Mouse (Mus musculus) cerebellum, postnatal 25 days (tissue): ENCODE data around the gene Cd8b1.
"Not testable (repeated sequence)": the region's sequence is repeated elsewhere in the genome, so short reads cannot be mapped to it uniquely, and the experiment has no call there.

Source experiments
- DNase-seq, 2 experiments: peaks; one replicate each; pipeline ENCODE4 v3.0.0; 2021; ENCODE audit warnings: mixed read lengths in 2 of 2

Gene Cd8b1

GRCm38 (mm10) chr6:71322491-71322921, at the start of gene Cd8b1:
Gene Cd8b1, plus strand, starts transcription at chr6:71322788.
- DNase-seq = no peak

GRCm38 (mm10) chr6:71273715-71274114, 48.9 kb upstream of the Cd8b1 start:
- no peak for DNase-seq

GRCm38 (mm10) chr6:71274621-71275020, 48.0 kb upstream of the Cd8b1 start:
- DNase-seq = no peak

GRCm38 (mm10) chr6:71279418-71279817, 43.2 kb upstream of the Cd8b1 start:
- no peak for DNase-seq

GRCm38 (mm10) chr6:71293509-71293908, 29.1 kb upstream of the Cd8b1 start:
- DNase-seq = no peak

- no peak for DNase-seq
Observed at GRCm38 (mm10) chr6:71295303-71295702, 27.3 kb upstream of the Cd8b1 start.

GRCm38 (mm10) chr6:71298051-71298450, 24.5 kb upstream of the Cd8b1 start:
- no peak for DNase-seq

- DNase-seq = peak; percentile 21 to 49
Observed at GRCm38 (mm10) chr6:71298751-71299150, 23.8 kb upstream of the Cd8b1 start.

GRCm38 (mm10) chr6:71302097-71302731, 20.4 kb upstream of the Cd8b1 start:
- no peak for DNase-seq

- no peak for DNase-seq
Observed at GRCm38 (mm10) chr6:71307486-71307885, 15.1 kb upstream of the Cd8b1 start.

GRCm38 (mm10) chr6:71321826-71322283, 733 bp upstream of the Cd8b1 start, which contains the start of gene Smyd1:
Gene Smyd1, minus strand, starts transcription at chr6:71322233.
- no peak for DNase-seq

- no peak for DNase-seq
Observed at GRCm38 (mm10) chr6:71324816-71325215, 2.2 kb downstream of the Cd8b1 start.

- DNase-seq = no peak
Observed at GRCm38 (mm10) chr6:71329881-71330280, 7.3 kb downstream of the Cd8b1 start.

- DNase-seq = no peak
Observed at GRCm38 (mm10) chr6:71330486-71330885, 7.9 kb downstream of the Cd8b1 start.

GRCm38 (mm10) chr6:71331491-71331890, 8.9 kb downstream of the Cd8b1 start:
- not testable (repeated sequence) for DNase-seq

GRCm38 (mm10) chr6:71332236-71332965, 9.8 kb downstream of the Cd8b1 start:
- no peak for DNase-seq

GRCm38 (mm10) chr6:71333031-71333430, 10.4 kb downstream of the Cd8b1 start:
- no peak for DNase-seq

- no peak for DNase-seq
Observed at GRCm38 (mm10) chr6:71333578-71334273, 11.1 kb downstream of the Cd8b1 start.

- no peak for DNase-seq
Observed at GRCm38 (mm10) chr6:71337666-71338065, 15.1 kb downstream of the Cd8b1 start.

- DNase-seq = no peak
Observed at GRCm38 (mm10) chr6:71338941-71339340, 16.4 kb downstream of the Cd8b1 start.

GRCm38 (mm10) chr6:71339351-71339750, 16.8 kb downstream of the Cd8b1 start:
- no peak for DNase-seq

GRCm38 (mm10) chr6:71341179-71341578, 18.6 kb downstream of the Cd8b1 start:
- no peak for DNase-seq

GRCm38 (mm10) chr6:71348006-71348405, 25.4 kb downstream of the Cd8b1 start:
- DNase-seq = no peak

GRCm38 (mm10) chr6:71351201-71351600, 28.6 kb downstream of the Cd8b1 start:
- no peak for DNase-seq
